Mouse (Mus musculus) erythroblast, adult 5-6 weeks (primary cell): ENCODE data around the gene Ric3. TPM values are rescaled to one million over a fixed set of nuclear protein-coding genes. Genes with fewer than 3 reads are reported as not detected.
A peak's percentile ranks its signal among the peaks of the same experiment; 100 is the strongest.
"Not testable (repeated sequence)": the region's sequence is repeated elsewhere in the genome, so short reads cannot be mapped to it uniquely, and the experiment has no call there.

Experiments used
- ATAC-seq: replicated peaks from 2 replicates; pipeline ENCODE4 v1.8.0; 2016; ENCODE audit warnings: moderate number of reproducible peaks, mild to moderate bottlenecking, moderate TSS enrichment, inconsistent platforms; ENCODE audit not compliant: poor library complexity, low FRiP score, severe bottlenecking
- total RNA-seq, 2 experiments: library from RNA; stranded (forward) in 1 of 2; stranded (reverse) in 1 of 2; fragments of 150-400 nt in 1 of 2; fragments of 200-764, 138-1000 nt in 1 of 2; gene quantifications; 2 replicates each; pipeline versions ENCODE4 v1.2.3 to v1.2.4; 2015 to 2017; ENCODE audit warnings: low replicate concordance in 2 of 2

The Ric3 gene
- not detected in 2 replicates for total RNA-seq (2015; ENCODE audit: low replicate concordance)
- 0.26 TPM in 1 of 2 replicates, not detected in the other for total RNA-seq (2017; ENCODE audit: low replicate concordance)

- ATAC-seq: no peak; the same call in 1 of the 2 replicates
These were observed at the start of gene Ric3 for GRCm38 (mm10) chr7:109083113-109083812. TSS of gene Ric3 (minus strand) at chr7:109083331.

- 0 out of 2 replicates have a peak, but pooled peaks have one; percentile 26 for ATAC-seq
These were observed 48.4 kb upstream of the Ric3 start for GRCm38 (mm10) chr7:109131565-109131964.

- ATAC-seq: no peak
These were observed 47.0 kb upstream of the Ric3 start for GRCm38 (mm10) chr7:109129946-109130686.

- ATAC-seq: no peak
These were observed 46.3 kb upstream of the Ric3 start for GRCm38 (mm10) chr7:109129442-109129841.

- ATAC-seq: no peak
These were observed 32.8 kb upstream of the Ric3 start for GRCm38 (mm10) chr7:109115929-109116328.

- 0 out of 2 replicates have a peak, but pooled peaks have one; percentile 8 for ATAC-seq
These were observed 32.4 kb upstream of the Ric3 start for GRCm38 (mm10) chr7:109115488-109115887.

- peak; percentile 78 for ATAC-seq
These were observed 31.8 kb upstream of the Ric3 start for GRCm38 (mm10) chr7:109114950-109115349.

GRCm38 (mm10) chr7:109111000-109111399 is 27.9 kb upstream of the Ric3 start:
- ATAC-seq: peak; percentile 71

GRCm38 (mm10) chr7:109104894-109105293 is 21.8 kb upstream of the Ric3 start:
- ATAC-seq: no peak

- no peak for ATAC-seq
These were observed 18.0 kb upstream of the Ric3 start for GRCm38 (mm10) chr7:109101167-109101566.

- peak; percentile 87 for ATAC-seq
These were observed 15.3 kb upstream of the Ric3 start for GRCm38 (mm10) chr7:109098145-109099018.

- no peak for ATAC-seq
These were observed 14.1 kb upstream of the Ric3 start for GRCm38 (mm10) chr7:109097203-109097602.

- 0 out of 2 replicates have a peak, but pooled peaks have one; percentile 28 for ATAC-seq
These were observed 13.5 kb upstream of the Ric3 start for GRCm38 (mm10) chr7:109096618-109097017.

GRCm38 (mm10) chr7:109094294-109094693 is 11.2 kb upstream of the Ric3 start:
- ATAC-seq: no peak

GRCm38 (mm10) chr7:109091316-109091715 is 8.2 kb upstream of the Ric3 start:
- not testable (repeated sequence) for ATAC-seq

- ATAC-seq: no peak
These were observed 3.8 kb upstream of the Ric3 start for GRCm38 (mm10) chr7:109086946-109087345.

- no peak for ATAC-seq
These were observed 668 bp upstream of the Ric3 start for GRCm38 (mm10) chr7:109083813-109084184.

GRCm38 (mm10) chr7:109082269-109083112 is 640 bp downstream of the Ric3 start:
- ATAC-seq: no peak

- no peak for ATAC-seq
These were observed 10.8 kb downstream of the Ric3 start for GRCm38 (mm10) chr7:109072326-109072725.
